Mouse (Mus musculus): Measurements from ENCODE around the gene Mctp1. TPM values are rescaled to one million over a fixed set of nuclear protein-coding genes. Genes with fewer than 3 reads are reported as not detected.
"Not testable (repeated sequence)": the region's sequence is repeated elsewhere in the genome, so short reads cannot be mapped to it uniquely, and the experiment has no call there.

The Mctp1 gene
- total and polyA plus RNA-seq, 2 experiments, result 0.04 to 0.65 TPM

GRCm38 (mm10) chr13:76932933-76933332 lies 548.6 kb downstream of the Mctp1 start:
- DNase-seq (ENCODE audit: extremely low read depth, low read depth, low spot score), result no peak
- no peak overlapping the region for H3K4me3 ChIP-seq (ENCODE audit: insufficient read depth, low read depth, low read length)
- H3K27me3 ChIP-seq (ENCODE audit: control insufficient read depth, insufficient read depth, low read length), result no peaks in the 10 kb centered on the region
- no peaks in the 10 kb centered on the region for H3K4me1 ChIP-seq (ENCODE audit: control insufficient read depth, insufficient read depth, low read length)
- H3K36me3 ChIP-seq (ENCODE audit: control insufficient read depth, insufficient read depth, low read length), result no peaks in the 10 kb centered on the region
- no peaks in the 10 kb centered on the region for H3K79me2 ChIP-seq (ENCODE audit: control insufficient read depth, insufficient read depth, low read length)
- no peak overlapping the region for H3K27ac ChIP-seq (replicated peaks; ENCODE audit: insufficient read depth, low read depth, low read length)
- 77% methylated on average over 5 of the region's 5 CpGs for WGBS
- TF ChIP-seq CTCF (IDR thresholded peaks at IDR 0.05; ENCODE audit: low read depth, low read length), result no peak
- no peak for TF ChIP-seq POLR2A (IDR thresholded peaks at IDR 0.05; ENCODE audit: extremely low read depth, insufficient read depth, low read length)
- no peak overlapping the region for H3K9ac ChIP-seq (ENCODE audit: low read depth, low read length)

- Histone ChIP-seq H3K36me3 (ENCODE audit: control insufficient read depth, insufficient read depth, low read length) (no peaks in the 10 kb centered on the region), H3K4me1 (ENCODE audit: control insufficient read depth, insufficient read depth, low read length) (no peaks in the 10 kb centered on the region), H3K9ac (ENCODE audit: low read depth, low read length) (no peak overlapping the region), H3K4me3 (ENCODE audit: insufficient read depth, low read depth, low read length) (no peak overlapping the region), H3K27ac (replicated peaks; ENCODE audit: insufficient read depth, low read depth, low read length) (no peak overlapping the region), H3K27me3 (ENCODE audit: control insufficient read depth, insufficient read depth, low read length) (no peaks in the 10 kb centered on the region), H3K79me2 (ENCODE audit: control insufficient read depth, insufficient read depth, low read length) (no peaks in the 10 kb centered on the region)
- DNase-seq (ENCODE audit: extremely low read depth, low read depth, low spot score), result no peak
- TF ChIP-seq POLR2A (IDR thresholded peaks at IDR 0.05; ENCODE audit: extremely low read depth, insufficient read depth, low read length), result no peak
- TF ChIP-seq CTCF (IDR thresholded peaks at IDR 0.05; ENCODE audit: low read depth, low read length), result no peak
Observed at GRCm38 (mm10) chr13:76949234-76949633, 564.9 kb downstream of the Mctp1 start.

DNA sequence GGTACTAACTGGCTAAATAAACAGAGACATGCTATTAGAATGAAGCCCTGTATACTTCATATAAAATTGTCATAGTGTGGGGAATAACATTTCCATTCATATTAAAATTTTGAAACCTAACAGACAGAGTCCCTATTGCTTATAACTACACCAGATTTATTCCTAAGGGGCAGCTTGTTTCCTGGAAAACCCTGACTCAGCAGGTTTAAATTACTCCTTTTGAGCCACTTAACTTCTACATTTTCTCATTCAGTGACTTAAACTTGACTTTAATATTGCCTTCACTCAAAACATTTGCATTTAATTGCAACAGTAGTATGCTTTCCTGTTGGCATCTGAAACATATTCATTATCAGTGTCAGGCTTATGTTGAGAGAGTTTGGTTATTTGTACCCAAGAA lies 583.3 kb downstream of the Mctp1 start:
- H3K4me1 ChIP-seq (ENCODE audit: control insufficient read depth, insufficient read depth, low read length), result no peaks in the 10 kb centered on the region
- no peak for TF ChIP-seq POLR2A (IDR thresholded peaks at IDR 0.05; ENCODE audit: extremely low read depth, insufficient read depth, low read length)
- no peak for TF ChIP-seq CTCF (IDR thresholded peaks at IDR 0.05; ENCODE audit: low read depth, low read length)
- H3K4me3 ChIP-seq (ENCODE audit: insufficient read depth, low read depth, low read length), result no peak overlapping the region
- no peak overlapping the region for H3K9ac ChIP-seq (ENCODE audit: low read depth, low read length)
- no peaks in the 10 kb centered on the region for H3K79me2 ChIP-seq (ENCODE audit: control insufficient read depth, insufficient read depth, low read length)
- no peaks in the 10 kb centered on the region for H3K27me3 ChIP-seq (ENCODE audit: control insufficient read depth, insufficient read depth, low read length)
- no peaks in the 10 kb centered on the region for H3K36me3 ChIP-seq (ENCODE audit: control insufficient read depth, insufficient read depth, low read length)
- H3K27ac ChIP-seq (replicated peaks; ENCODE audit: insufficient read depth, low read depth, low read length), result no peak overlapping the region
- DNase-seq (ENCODE audit: extremely low read depth, low read depth, low spot score), result no peak

DNA sequence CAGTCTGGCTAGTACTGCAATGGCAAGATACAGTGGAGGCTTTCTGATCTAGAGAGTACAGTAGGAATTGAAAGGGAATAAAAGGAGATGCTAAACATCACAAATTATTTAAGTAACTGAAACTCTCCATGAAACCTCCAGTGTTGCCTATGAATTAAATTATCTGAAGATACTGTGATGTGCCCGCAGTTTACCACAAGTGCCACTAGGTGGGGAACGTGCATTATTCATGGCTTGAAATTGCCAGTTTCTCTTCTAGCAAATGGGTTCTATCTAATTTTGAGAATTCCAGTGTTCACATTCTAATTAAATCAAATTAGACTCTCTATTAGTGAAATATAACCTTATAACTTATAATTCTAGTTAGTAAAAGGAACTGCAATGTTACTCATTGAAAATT lies 585.1 kb downstream of the Mctp1 start:
- Histone ChIP-seq H3K36me3 (ENCODE audit: control insufficient read depth, insufficient read depth, low read length) (no peaks in the 10 kb centered on the region), H3K9ac (ENCODE audit: low read depth, low read length) (no peak overlapping the region), H3K27me3 (ENCODE audit: control insufficient read depth, insufficient read depth, low read length) (no peaks in the 10 kb centered on the region), H3K79me2 (ENCODE audit: control insufficient read depth, insufficient read depth, low read length) (no peaks in the 10 kb centered on the region), H3K27ac (replicated peaks; ENCODE audit: insufficient read depth, low read depth, low read length) (no peak overlapping the region), H3K4me3 (ENCODE audit: insufficient read depth, low read depth, low read length) (no peak overlapping the region), H3K4me1 (ENCODE audit: control insufficient read depth, insufficient read depth, low read length) (no peaks in the 10 kb centered on the region)
- WGBS, result 1% methylated on average over 2 of the region's 2 CpGs
- TF ChIP-seq CTCF (IDR thresholded peaks at IDR 0.05; ENCODE audit: low read depth, low read length) (peak; percentile 59), POLR2A (IDR thresholded peaks at IDR 0.05; ENCODE audit: extremely low read depth, insufficient read depth, low read length) (no peak)
- peak; percentile 7 for DNase-seq (ENCODE audit: extremely low read depth, low read depth, low spot score)

DNA sequence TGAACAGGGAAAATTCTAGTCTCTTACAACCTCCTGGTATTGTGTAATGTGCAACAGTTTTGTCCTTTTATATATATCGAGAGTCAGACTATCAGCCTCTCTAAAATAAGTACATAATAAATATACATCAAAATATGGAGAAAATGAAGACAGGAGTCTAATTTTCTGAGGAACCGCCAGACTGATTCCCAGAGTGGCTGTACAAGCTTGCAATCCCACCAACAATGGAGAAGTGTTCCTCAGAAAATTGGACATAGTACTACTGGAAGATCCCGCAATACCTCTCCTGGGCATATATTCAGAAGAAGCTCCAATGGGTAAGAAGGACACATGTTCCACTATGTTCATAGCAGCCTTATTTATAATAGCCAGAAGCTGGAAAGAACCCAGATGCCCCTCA lies 586.7 kb downstream of the Mctp1 start:
- whole genome bisulfite sequencing, result 86% methylated on average over 3 of the region's 3 CpGs
- H3K36me3 ChIP-seq (ENCODE audit: control insufficient read depth, insufficient read depth, low read length); H3K27me3 ChIP-seq (ENCODE audit: control insufficient read depth, insufficient read depth, low read length); H3K4me1 ChIP-seq (ENCODE audit: control insufficient read depth, insufficient read depth, low read length); H3K27ac ChIP-seq (replicated peaks; ENCODE audit: insufficient read depth, low read depth, low read length); H3K79me2 ChIP-seq (ENCODE audit: control insufficient read depth, insufficient read depth, low read length); DNase-seq (ENCODE audit: extremely low read depth, low read depth, low spot score); H3K9ac ChIP-seq (ENCODE audit: low read depth, low read length); H3K4me3 ChIP-seq (ENCODE audit: insufficient read depth, low read depth, low read length): not testable (repeated sequence)

DNA sequence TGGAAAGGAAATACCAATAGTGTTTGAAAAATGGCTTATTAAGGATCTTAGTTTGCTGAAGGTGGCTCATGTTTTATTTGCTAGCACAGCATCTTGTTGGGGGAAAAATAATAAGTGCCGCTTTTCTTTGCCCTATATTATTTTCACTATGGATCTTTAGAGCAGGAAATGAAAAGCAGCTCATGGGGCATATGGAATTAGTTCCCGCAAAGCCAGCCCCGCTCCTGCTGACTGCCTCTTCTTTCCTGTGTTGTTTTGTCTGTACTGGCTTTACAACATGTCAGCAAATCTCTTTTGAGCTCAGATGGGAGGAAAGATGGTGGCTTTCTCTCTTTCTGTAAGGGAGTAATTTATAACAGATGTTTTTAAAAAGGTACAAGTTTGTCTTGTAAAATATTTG lies 618.3 kb downstream of the Mctp1 start:
- no peak overlapping the region for H3K9ac ChIP-seq (ENCODE audit: low read depth, low read length)
- no peaks in the 10 kb centered on the region for H3K79me2 ChIP-seq (ENCODE audit: control insufficient read depth, insufficient read depth, low read length)
- H3K36me3 ChIP-seq (ENCODE audit: control insufficient read depth, insufficient read depth, low read length), result no peaks in the 10 kb centered on the region
- no peak for DNase-seq (ENCODE audit: extremely low read depth, low read depth, low spot score)
- WGBS, result 82% methylated on average over 3 of the region's 3 CpGs
- H3K4me1 ChIP-seq (ENCODE audit: control insufficient read depth, insufficient read depth, low read length), result no peaks in the 10 kb centered on the region
- H3K4me3 ChIP-seq (ENCODE audit: insufficient read depth, low read depth, low read length), result no peak overlapping the region
- no peak overlapping the region for H3K27ac ChIP-seq (replicated peaks; ENCODE audit: insufficient read depth, low read depth, low read length)
- no peaks in the 10 kb centered on the region for H3K27me3 ChIP-seq (ENCODE audit: control insufficient read depth, insufficient read depth, low read length)
- no peak for TF ChIP-seq CTCF (IDR thresholded peaks at IDR 0.05; ENCODE audit: low read depth, low read length)
- no peak for TF ChIP-seq POLR2A (IDR thresholded peaks at IDR 0.05; ENCODE audit: extremely low read depth, insufficient read depth, low read length)

All from liver, adult 2 months (tissue).